Mouse (Mus musculus): ENCODE results near the gene Hmgcll1. TPM values are rescaled to one million over a fixed set of nuclear protein-coding genes. Genes with fewer than 3 reads are reported as not detected.
"Not testable (repeated sequence)": the region's sequence is repeated elsewhere in the genome, so short reads cannot be mapped to it uniquely, and the experiment has no call there.

Gene Hmgcll1
- polyA plus RNA-seq, 1 experiment from 2014 or later, result 0.34 TPM

- not testable (repeated sequence) for H3K4me2 ChIP-seq (ENCODE audit: low read depth, low read length); H3K4me1 ChIP-seq (ENCODE audit: control insufficient read depth, low read depth, low read length); H3K4me3 ChIP-seq (ENCODE audit: low read depth, low read length); H3K9me3 ChIP-seq (replicated peaks; ENCODE audit: control insufficient read depth, low read length); H3K36me3 ChIP-seq (ENCODE audit: control insufficient read depth, insufficient read depth); ATAC-seq (ENCODE audit: low read depth); H3K9ac ChIP-seq (ENCODE audit: low read depth, low read length); H3K27ac ChIP-seq (ENCODE audit: low read length); H3K27me3 ChIP-seq (ENCODE audit: control insufficient read depth, insufficient read depth, low read depth, low read length)
- WGBS (ENCODE audit: insufficient replicate concordance), result 49% methylated on average over 1 of the region's 1 CpGs
These were observed 89.8 kb downstream of the Hmgcll1 start for GRCm38 (mm10) chr9:76104416-76104815.

DNA sequence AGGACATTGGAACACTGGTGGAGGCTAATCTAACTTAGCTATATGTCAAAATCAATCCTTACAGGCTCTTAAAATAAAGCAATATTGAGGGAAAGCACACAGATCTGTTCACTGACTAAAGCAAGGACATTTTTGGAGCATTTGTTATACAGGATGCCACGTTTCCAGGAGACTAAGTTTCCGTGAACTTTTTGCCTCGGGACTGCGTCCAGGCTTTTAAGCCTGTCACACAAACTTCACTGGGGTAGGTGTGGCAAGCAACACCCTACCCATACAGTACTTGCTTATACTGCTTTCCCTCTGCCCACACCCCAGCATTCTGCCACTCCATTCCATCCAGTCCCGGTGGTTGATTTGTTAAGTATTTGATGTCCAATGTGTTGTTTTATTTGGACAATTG lies 90.2 kb downstream of the Hmgcll1 start:
- no peaks in the 10 kb centered on the region for H3K27me3 ChIP-seq (ENCODE audit: control insufficient read depth, insufficient read depth, low read depth, low read length)
- H3K4me1 ChIP-seq (ENCODE audit: control insufficient read depth, low read depth, low read length), result no peaks in the 10 kb centered on the region
- H3K9me3 ChIP-seq (replicated peaks; ENCODE audit: control insufficient read depth, low read length), result no peaks in the 10 kb centered on the region
- no peak for ATAC-seq (ENCODE audit: low read depth)
- no peak overlapping the region for H3K27ac ChIP-seq (ENCODE audit: low read length)
- WGBS (ENCODE audit: insufficient replicate concordance), result 68% methylated on average over 5 of the region's 5 CpGs
- H3K9ac ChIP-seq (ENCODE audit: low read depth, low read length), result no peak overlapping the region
- H3K36me3 ChIP-seq (ENCODE audit: control insufficient read depth, insufficient read depth), result no peaks in the 10 kb centered on the region
- no peak overlapping the region for H3K4me3 ChIP-seq (ENCODE audit: low read depth, low read length)
- H3K4me2 ChIP-seq (ENCODE audit: low read depth, low read length), result no peak overlapping the region

DNA sequence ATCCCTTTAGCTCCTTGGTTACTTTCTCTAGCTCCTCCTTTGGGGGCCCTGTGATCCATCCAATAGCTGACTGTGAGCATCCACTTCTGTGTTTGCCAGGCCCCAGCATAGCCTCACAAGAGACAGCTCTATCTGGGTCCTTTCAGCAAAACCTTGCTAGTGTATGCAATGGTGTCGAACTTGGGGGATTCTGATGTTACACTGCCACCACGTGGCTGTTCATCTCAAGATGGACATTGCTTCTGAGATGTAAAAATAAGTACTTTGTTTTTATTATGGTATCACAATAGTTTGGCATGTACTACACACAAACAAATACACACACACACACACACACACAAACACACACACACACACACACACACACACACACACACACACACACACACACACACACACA lies 108.2 kb downstream of the Hmgcll1 start:
- H3K9me3 ChIP-seq (replicated peaks; ENCODE audit: control insufficient read depth, low read length); H3K36me3 ChIP-seq (ENCODE audit: control insufficient read depth, insufficient read depth); H3K4me1 ChIP-seq (ENCODE audit: control insufficient read depth, low read depth, low read length); H3K27me3 ChIP-seq (ENCODE audit: control insufficient read depth, insufficient read depth, low read depth, low read length); H3K27ac ChIP-seq (ENCODE audit: low read length); H3K9ac ChIP-seq (ENCODE audit: low read depth, low read length); H3K4me2 ChIP-seq (ENCODE audit: low read depth, low read length); ATAC-seq (ENCODE audit: low read depth); H3K4me3 ChIP-seq (ENCODE audit: low read depth, low read length): not testable (repeated sequence)
- WGBS (ENCODE audit: insufficient replicate concordance), result 2% methylated on average over 2 of the region's 2 CpGs

DNA sequence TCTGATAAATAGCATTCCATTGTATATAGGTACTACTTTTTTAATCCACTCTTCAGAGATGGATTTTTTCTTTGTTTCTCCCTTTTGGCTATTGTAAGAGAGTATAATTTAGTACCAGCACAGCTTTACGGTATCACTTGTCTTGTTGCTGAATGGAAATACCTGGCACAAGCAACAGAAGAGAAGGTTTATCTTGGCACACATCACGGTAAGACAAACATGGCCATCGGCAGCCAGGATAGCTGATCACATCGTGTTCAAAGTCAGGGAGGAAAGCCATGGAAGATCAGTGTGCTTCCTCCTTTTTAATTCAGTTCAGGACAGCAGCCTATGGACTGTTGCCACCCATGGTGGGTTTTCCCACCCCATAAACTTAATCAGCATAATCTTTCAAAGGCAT lies 109.6 kb downstream of the Hmgcll1 start:
- no peak for ATAC-seq (ENCODE audit: low read depth)
- no peaks in the 10 kb centered on the region for H3K9me3 ChIP-seq (replicated peaks; ENCODE audit: control insufficient read depth, low read length)
- no peaks in the 10 kb centered on the region for H3K36me3 ChIP-seq (ENCODE audit: control insufficient read depth, insufficient read depth)
- WGBS (ENCODE audit: insufficient replicate concordance), result 58% methylated on average over 4 of the region's 4 CpGs
- no peaks in the 10 kb centered on the region for H3K27me3 ChIP-seq (ENCODE audit: control insufficient read depth, insufficient read depth, low read depth, low read length)
- no peak overlapping the region for H3K4me3 ChIP-seq (ENCODE audit: low read depth, low read length)
- no peak overlapping the region for H3K9ac ChIP-seq (ENCODE audit: low read depth, low read length)
- H3K27ac ChIP-seq (ENCODE audit: low read length), result no peak overlapping the region
- H3K4me2 ChIP-seq (ENCODE audit: low read depth, low read length), result no peak overlapping the region
- H3K4me1 ChIP-seq (ENCODE audit: control insufficient read depth, low read depth, low read length), result no peaks in the 10 kb centered on the region

DNA sequence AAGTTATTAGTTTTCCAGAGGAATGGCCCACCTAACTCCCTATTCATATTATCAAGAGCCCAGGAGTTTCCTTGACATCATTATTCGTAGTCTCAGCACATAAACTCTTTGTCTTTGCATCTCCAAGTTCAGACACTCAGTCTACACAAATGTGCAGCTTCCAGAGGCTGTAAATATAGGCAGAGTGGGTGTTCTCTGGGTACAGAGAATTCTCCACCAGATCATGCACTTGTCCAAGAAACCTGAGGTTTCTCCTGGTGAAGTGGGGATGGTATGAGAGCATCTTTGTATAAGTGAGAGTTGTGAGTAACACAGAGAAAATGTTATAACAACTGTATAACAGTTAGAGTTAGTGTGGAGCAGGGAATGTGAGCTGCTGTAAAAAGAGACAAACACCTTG lies 114.7 kb downstream of the Hmgcll1 start:
- 23% methylated on average over 1 of the region's 1 CpGs for WGBS (ENCODE audit: insufficient replicate concordance)
- Histone ChIP-seq H3K27me3 (ENCODE audit: control insufficient read depth, insufficient read depth, low read depth, low read length) (no peaks in the 10 kb centered on the region), H3K36me3 (ENCODE audit: control insufficient read depth, insufficient read depth) (no peaks in the 10 kb centered on the region), H3K9me3 (replicated peaks; ENCODE audit: control insufficient read depth, low read length) (no peaks in the 10 kb centered on the region), H3K4me2 (ENCODE audit: low read depth, low read length) (no peak overlapping the region), H3K9ac (ENCODE audit: low read depth, low read length) (no peak overlapping the region), H3K4me1 (ENCODE audit: control insufficient read depth, low read depth, low read length) (no peaks in the 10 kb centered on the region), H3K4me3 (ENCODE audit: low read depth, low read length) (no peak overlapping the region), H3K27ac (ENCODE audit: low read length) (no peak overlapping the region)
- ATAC-seq (ENCODE audit: low read depth), result no peak

- no peak for ATAC-seq (ENCODE audit: low read depth)
- Histone ChIP-seq H3K4me1 (ENCODE audit: control insufficient read depth, low read depth, low read length) (no peaks in the 10 kb centered on the region), H3K27ac (ENCODE audit: low read length) (no peak overlapping the region), H3K4me3 (ENCODE audit: low read depth, low read length) (no peak overlapping the region), H3K4me2 (ENCODE audit: low read depth, low read length) (no peak overlapping the region), H3K9me3 (replicated peaks; ENCODE audit: control insufficient read depth, low read length) (no peaks in the 10 kb centered on the region), H3K9ac (ENCODE audit: low read depth, low read length) (no peak overlapping the region), H3K27me3 (ENCODE audit: control insufficient read depth, insufficient read depth, low read depth, low read length) (no peaks in the 10 kb centered on the region), H3K36me3 (ENCODE audit: control insufficient read depth, insufficient read depth) (no peaks in the 10 kb centered on the region)
- WGBS (ENCODE audit: insufficient replicate concordance), result 66% methylated on average over 6 of the region's 6 CpGs
These were observed 119.4 kb downstream of the Hmgcll1 start for GRCm38 (mm10) chr9:76134042-76134441.

DNA sequence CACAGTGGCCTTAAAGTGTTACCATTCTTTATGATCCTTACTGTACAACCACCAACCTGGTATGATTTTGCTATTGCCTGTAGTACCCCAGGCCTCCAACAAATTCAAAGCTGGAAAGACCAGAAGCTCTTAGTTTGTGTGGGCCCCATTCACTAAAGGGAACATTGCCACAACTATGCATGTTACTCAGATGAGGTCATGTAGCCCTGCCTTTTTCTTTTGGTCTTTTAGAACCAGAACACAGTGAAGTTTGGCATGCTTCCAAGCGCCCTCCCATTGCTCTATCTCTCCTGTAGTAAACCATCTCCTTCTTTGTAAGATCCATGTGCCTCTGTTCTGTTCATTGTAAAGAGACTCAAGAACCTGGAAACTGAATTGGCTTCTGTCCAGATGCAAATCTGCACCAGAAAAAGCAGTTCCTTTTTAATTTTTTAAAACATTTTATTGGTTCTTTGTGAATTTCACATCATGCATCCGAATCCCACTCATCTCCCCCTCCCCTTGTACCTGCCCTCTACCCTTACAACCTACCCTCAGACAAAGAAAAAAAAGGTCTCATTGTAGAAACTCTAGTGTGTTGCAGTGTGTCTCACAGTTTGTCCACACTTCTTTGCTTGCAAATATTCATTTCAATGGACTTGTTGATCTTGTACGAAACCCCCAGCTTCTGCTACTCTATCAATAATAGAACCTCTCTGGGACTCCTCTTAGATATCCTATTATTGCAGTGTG lies 123.9 kb downstream of the Hmgcll1 start:
- H3K27me3 ChIP-seq (ENCODE audit: control insufficient read depth, insufficient read depth, low read depth, low read length), result no peaks in the 10 kb centered on the region
- WGBS (ENCODE audit: insufficient replicate concordance), result 46% methylated on average over 3 of the region's 3 CpGs
- H3K9ac ChIP-seq (ENCODE audit: low read depth, low read length), result no peak overlapping the region
- ATAC-seq (ENCODE audit: low read depth), result no peak
- no peak overlapping the region for H3K4me3 ChIP-seq (ENCODE audit: low read depth, low read length)
- no peaks in the 10 kb centered on the region for H3K36me3 ChIP-seq (ENCODE audit: control insufficient read depth, insufficient read depth)
- no peak overlapping the region for H3K4me2 ChIP-seq (ENCODE audit: low read depth, low read length)
- no peak overlapping the region for H3K27ac ChIP-seq (ENCODE audit: low read length)
- H3K4me1 ChIP-seq (ENCODE audit: control insufficient read depth, low read depth, low read length), result no peaks in the 10 kb centered on the region
- H3K9me3 ChIP-seq (replicated peaks; ENCODE audit: control insufficient read depth, low read length), result no peaks in the 10 kb centered on the region

- 47% methylated on average over 3 of the region's 3 CpGs for WGBS (ENCODE audit: insufficient replicate concordance)
- H3K4me3 ChIP-seq (ENCODE audit: low read depth, low read length), result no peak overlapping the region
- no peaks in the 10 kb centered on the region for H3K9me3 ChIP-seq (replicated peaks; ENCODE audit: control insufficient read depth, low read length)
- H3K36me3 ChIP-seq (ENCODE audit: control insufficient read depth, insufficient read depth), result no peaks in the 10 kb centered on the region
- no peak overlapping the region for H3K4me2 ChIP-seq (ENCODE audit: low read depth, low read length)
- no peaks in the 10 kb centered on the region for H3K4me1 ChIP-seq (ENCODE audit: control insufficient read depth, low read depth, low read length)
- H3K27ac ChIP-seq (ENCODE audit: low read length), result no peak overlapping the region
- H3K27me3 ChIP-seq (ENCODE audit: control insufficient read depth, insufficient read depth, low read depth, low read length), result no peaks in the 10 kb centered on the region
- no peak overlapping the region for H3K9ac ChIP-seq (ENCODE audit: low read depth, low read length)
- no peak for ATAC-seq (ENCODE audit: low read depth)
These were observed 130.9 kb downstream of the Hmgcll1 start for GRCm38 (mm10) chr9:76145593-76145992.

DNA sequence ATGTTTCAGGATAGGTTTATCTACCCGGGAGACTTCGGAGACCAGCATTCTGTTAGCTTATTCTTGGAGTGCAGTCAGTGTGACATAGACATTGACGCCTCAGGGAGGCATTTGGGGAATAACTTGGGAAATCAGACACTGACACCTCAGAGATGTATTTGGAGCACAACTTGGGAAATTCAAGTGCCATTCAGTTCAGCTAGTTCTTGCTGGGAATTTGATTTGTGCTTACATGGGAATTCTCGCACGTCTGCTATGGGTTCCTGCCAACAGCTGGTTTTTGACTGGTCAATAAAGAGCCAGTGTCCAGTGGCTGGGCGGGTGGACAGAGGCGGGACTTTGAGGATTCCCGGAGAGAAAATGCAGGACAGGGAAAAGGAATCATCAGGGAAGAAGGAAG lies 147.8 kb downstream of the Hmgcll1 start:
- Histone ChIP-seq H3K4me2 (ENCODE audit: low read depth, low read length) (no peak overlapping the region), H3K27ac (ENCODE audit: low read length) (no peak overlapping the region), H3K9me3 (replicated peaks; ENCODE audit: control insufficient read depth, low read length) (no peaks in the 10 kb centered on the region), H3K4me1 (ENCODE audit: control insufficient read depth, low read depth, low read length) (no peaks in the 10 kb centered on the region), H3K4me3 (ENCODE audit: low read depth, low read length) (no peak overlapping the region), H3K36me3 (ENCODE audit: control insufficient read depth, insufficient read depth) (no peaks in the 10 kb centered on the region), H3K27me3 (ENCODE audit: control insufficient read depth, insufficient read depth, low read depth, low read length) (no peaks in the 10 kb centered on the region), H3K9ac (ENCODE audit: low read depth, low read length) (no peak overlapping the region)
- 60% methylated on average over 8 of the region's 8 CpGs for WGBS (ENCODE audit: insufficient replicate concordance)
- no peak for ATAC-seq (ENCODE audit: low read depth)
